Mouse (Mus musculus) G1E (cell line): ENCODE measurements around the gene Unc93b1.

ENCODE experiments used
- CTCF ChIP-seq: IDR thresholded peaks from 2 replicates; pipeline ENCODE4 v1.5.1; 2012; ENCODE audit warnings: low read depth, low read length, inconsistent platforms, mixed read lengths
- GATA1 ChIP-seq: IDR thresholded peaks from 2 replicates; pipeline ENCODE4 v1.6.1; 2012; ENCODE audit warnings: borderline replicate concordance, low read length, inconsistent platforms, mixed read lengths
- GATA2 ChIP-seq: IDR thresholded peaks from 2 replicates; pipeline ENCODE4 v1.6.1; 2012; ENCODE audit warnings: low read depth, low read length, inconsistent platforms, borderline replicate concordance
- TAL1 ChIP-seq: conservative IDR thresholded peaks from 2 replicates; pipeline ENCODE4 v1.6.1; 2012; ENCODE audit warnings: low read depth, low read length, inconsistent platforms, mixed read lengths

DNA sequence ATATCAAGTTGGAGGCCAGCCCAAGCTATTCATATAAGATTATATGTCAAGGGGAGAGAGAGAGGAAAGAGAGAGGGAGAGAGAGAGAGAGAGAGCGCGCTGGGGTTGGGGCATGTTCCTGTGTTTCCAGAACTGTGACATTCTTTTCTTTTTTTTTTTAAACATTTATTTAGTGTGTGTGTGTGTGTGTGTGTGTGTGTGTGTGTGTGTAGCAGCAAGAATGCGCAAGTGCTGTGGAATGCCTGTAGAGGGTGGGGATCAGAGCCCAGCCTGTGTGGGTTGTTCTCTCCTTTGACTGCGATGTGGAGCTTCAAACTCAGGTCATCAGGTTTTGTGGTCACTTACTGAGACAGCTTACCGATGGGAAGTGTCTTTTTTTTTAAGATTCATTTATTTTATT, 25.2 kb downstream of the Unc93b1 start:
- TF ChIP-seq GATA1, result no peak
- TF ChIP-seq CTCF, result no peak
- no peak for TF ChIP-seq TAL1
- TF ChIP-seq GATA2, result no peak
